Mouse (Mus musculus) neutrophil, adult 59 days (primary cell): Measurements from ENCODE around the gene Gtsf1l. TPM values are rescaled to one million over a fixed set of nuclear protein-coding genes. Genes with fewer than 3 reads are reported as not detected.

Source experiments
- total RNA-seq, 2 experiments: library from RNA; stranded (reverse); gene quantifications; 1 replicate in 1 of 2; 2 replicates in 1 of 2; pipeline ENCODE4 v1.2.4; 2023

The Gtsf1l gene
- under 1 TPM in 1 of 2 experiments, not detected in 1; 0.49 TPM for total RNA-seq

GRCm38 (mm10) chr2:163087728-163088127 lies at the start of gene Gtsf1l:
Gene Gtsf1l, minus strand, starts transcription at chr2:163087855.

GRCm38 (mm10) chr2:163054335-163054840 lies 33.3 kb downstream of the Gtsf1l start, which contains the start of gene Mybl2:
Gene Mybl2, plus strand, starts transcription at chr2:163054687.

Other genes with a start within 250 kb of the Gtsf1l start
- gene Srsf6, start 156.3 kb downstream of the Gtsf1l start, total RNA-seq: 100 to 1,000 TPM; 120 to 150 TPM
- under 1 TPM; 0.26 to 0.51 TPM for gene L3mbtl1, start 144.4 kb downstream of the Gtsf1l start, total RNA-seq
- gene Sgk2, start 100.5 kb downstream of the Gtsf1l start, total RNA-seq: not detected
- gene Ift52, start 70.5 kb downstream of the Gtsf1l start, total RNA-seq: 10 to 100 TPM; 20.3 to 20.8 TPM
- 10 to 100 TPM; 30.8 to 33.5 TPM for gene Mybl2, start 33.2 kb downstream of the Gtsf1l start, total RNA-seq
- under 1 TPM in 1 of 2 experiments, not detected in 1; 0.20 TPM for gene Tox2, start 115.3 kb upstream of the Gtsf1l start, total RNA-seq